Mouse (Mus musculus): ENCODE results near the gene Wfdc5.

Gene Wfdc5

DNA sequence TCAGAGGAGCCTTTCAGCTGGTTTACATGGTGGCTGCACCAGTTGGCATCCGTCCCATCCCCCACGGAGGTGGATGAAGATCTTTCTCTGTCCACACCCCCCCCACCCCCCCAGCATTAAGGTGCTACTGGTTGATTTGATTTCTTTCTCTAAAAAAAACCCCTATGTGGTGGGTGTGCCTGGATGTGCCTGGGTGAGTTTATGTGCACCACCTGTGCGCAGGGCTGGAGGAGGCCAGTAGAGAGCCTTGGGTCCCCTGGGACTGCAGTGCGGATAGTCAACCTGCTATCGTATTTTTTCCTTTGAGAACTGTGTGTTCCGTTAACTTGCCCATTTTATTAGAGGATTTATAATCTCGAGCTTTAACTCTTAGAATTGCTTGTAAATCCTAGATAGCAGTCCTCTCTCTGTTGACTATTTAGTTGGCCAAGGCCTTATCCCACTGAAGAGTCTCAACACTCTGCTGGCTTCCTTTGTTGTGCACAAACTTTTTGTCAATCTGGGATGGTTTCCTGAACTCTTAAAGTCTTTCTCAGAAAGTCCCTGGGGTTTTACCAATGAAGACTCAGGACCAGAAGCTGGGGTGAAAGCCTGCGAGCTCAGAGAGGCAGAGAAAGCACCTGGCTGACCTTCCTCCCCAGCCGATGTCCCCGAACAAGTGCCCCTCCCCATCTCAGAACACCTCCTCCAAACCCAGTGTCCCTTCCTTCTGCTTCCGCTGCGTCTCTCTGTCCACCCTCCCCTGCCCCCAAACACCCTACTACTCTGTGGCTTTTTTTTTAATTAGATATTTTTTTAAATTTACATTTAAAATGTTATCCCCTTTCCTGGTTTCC is 53.7 kb downstream of the Wfdc5 start:
- no peak for DNase-seq (ENCODE audit: low read depth, low spot score)

DNA sequence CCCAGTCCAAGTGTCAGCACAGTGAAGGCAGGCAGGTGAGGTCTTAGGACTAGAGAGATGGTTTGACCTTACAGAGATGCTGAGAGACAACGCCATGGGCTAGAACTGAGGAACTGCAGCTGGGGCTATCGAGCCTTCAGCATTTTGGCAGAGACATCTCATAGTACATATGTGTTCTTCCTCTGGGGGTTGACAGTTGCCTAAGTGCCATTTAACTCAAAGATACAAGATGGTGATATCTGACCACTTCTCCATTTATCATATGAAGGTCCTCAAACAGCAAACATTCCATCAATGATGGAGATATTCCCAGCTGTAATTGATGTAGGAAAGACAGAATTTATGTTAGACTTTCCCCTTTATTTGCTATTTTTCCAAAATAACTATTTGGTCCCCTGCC is 55.2 kb downstream of the Wfdc5 start:
- no peak for DNase-seq (ENCODE audit: low read depth, low spot score)

DNA sequence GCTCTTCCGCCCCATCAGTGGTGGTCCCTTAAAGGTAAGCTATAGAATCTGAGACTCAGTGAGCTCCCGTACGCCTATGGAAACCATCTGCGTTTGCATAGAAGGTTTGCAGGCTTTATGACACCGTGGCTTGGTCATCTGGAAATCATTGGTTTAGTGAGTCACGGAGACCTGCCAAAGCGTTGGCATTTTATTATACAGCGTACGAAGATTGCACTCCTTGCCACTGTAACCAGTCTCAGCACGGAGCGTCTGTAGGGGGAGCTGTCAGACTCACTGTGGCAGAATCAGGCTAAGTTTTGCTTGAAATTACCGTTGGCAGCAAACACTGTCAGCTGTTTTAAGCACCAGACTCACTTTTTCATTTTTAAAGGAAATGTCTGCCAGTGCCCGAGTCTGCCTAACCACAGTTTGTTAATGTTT is 56.0 kb downstream of the Wfdc5 start:
- no peak for DNase-seq (ENCODE audit: low read depth, low spot score)

Data from mesoderm, embryonic 11.5 days (tissue).